Mouse (Mus musculus): ENCODE measurements at regions not wholly inside any gene's neighbourhood (a gene's known extent, or its start where the extent isn't known, plus 50 kb on each side); places are given as distances from the start of the nearest gene placed in this dataset.

DNA sequence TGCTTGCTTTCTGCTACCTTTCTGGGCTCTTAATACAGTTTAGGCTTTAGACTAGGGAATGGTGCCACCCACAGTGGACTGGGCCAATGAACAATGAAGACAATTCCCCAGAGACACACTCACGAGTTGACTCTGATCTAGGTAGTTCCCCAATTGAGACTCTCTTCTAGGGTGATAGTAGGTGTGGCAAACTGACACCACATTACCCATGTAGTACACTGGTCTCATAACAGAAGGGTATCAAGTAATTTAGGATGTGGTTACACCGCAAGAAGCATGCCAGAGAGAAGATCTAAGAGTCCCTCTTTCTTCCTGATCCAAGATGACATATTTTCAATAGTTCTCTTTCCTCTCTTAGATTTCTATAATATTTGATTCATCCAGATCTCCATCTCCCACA is 182.6 kb upstream of the Eef2kmt start:
- TF ChIP-seq CTCF (IDR thresholded peaks at IDR 0.05; ENCODE audit: extremely low read depth, insufficient read depth, insufficient read length, insufficient replicate concordance) (no peak), POLR2A (IDR thresholded peaks at IDR 0.05; ENCODE audit: low read depth, low read length) (no peak)

All from spleen, adult 2 months (tissue).